Mouse (Mus musculus): Measurements from ENCODE around the gene Herpud1. TPM values are rescaled to one million over a fixed set of nuclear protein-coding genes. Genes with fewer than 3 reads are reported as not detected.

Gene Herpud1
- total and polyA plus RNA-seq, 2 experiments, result 421 to 575 TPM

DNA sequence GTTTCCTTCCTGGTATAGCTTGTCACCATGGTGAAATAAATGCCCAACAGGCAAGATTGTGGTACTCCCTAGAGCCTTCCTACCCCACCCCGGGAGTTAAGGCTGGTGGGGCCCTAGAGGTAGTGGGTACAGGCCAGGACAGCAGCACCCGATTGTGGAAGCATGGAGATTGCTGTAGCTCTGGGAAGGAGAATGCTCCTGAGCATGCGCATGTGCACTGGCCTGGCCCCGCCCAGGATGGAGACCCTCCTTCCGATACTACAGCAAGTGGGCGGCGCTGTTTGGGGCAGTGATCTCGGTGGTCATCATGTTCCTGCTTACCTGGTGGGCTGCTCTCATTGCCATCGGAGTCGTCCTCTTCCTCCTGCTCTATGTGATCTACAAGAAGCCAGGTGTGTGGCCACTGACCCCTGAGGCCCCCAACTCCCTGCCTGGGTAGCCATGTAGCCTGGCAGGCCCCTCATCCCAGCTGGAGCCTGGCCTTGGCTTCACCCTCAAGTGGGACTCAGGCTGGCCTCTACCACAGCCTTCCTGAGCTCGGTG is 42.4 kb upstream of the Herpud1 start:
- Histone ChIP-seq H3K9ac (ENCODE audit: low read depth, low read length) (peak overlapping the region; percentile 40; the same call in 1 of the 2 replicates), H3K36me3 (ENCODE audit: control insufficient read depth, insufficient read depth, low read length) (no peaks in the 10 kb centered on the region), H3K4me3 (ENCODE audit: insufficient read depth, low read depth, low read length) (no peak overlapping the region), H3K27me3 (ENCODE audit: control insufficient read depth, insufficient read depth, low read length) (no peaks in the 10 kb centered on the region), H3K79me2 (ENCODE audit: control insufficient read depth, insufficient read depth, low read length) (no peaks in the 10 kb centered on the region; the same call in 1 of the 2 replicates), H3K4me1 (ENCODE audit: control insufficient read depth, insufficient read depth, low read length) (peaks cover 4% of the 10 kb centered on the region), H3K27ac (replicated peaks; ENCODE audit: insufficient read depth, low read depth, low read length) (no peak overlapping the region)
- 93% methylated on average over 11 of the region's 11 CpGs for WGBS
- no peak for TF ChIP-seq CTCF (IDR thresholded peaks at IDR 0.05; ENCODE audit: low read depth, low read length)
- no peak for TF ChIP-seq POLR2A (IDR thresholded peaks at IDR 0.05; ENCODE audit: extremely low read depth, insufficient read depth, low read length)
- DNase-seq (ENCODE audit: extremely low read depth, low read depth, low spot score), result no peak

- 87% methylated on average over 4 of the region's 4 CpGs for WGBS
- H3K36me3 ChIP-seq (ENCODE audit: control insufficient read depth, insufficient read depth, low read length), result no peaks in the 10 kb centered on the region
- TF ChIP-seq POLR2A (IDR thresholded peaks at IDR 0.05; ENCODE audit: extremely low read depth, insufficient read depth, low read length), result no peak
- no peak for TF ChIP-seq CTCF (IDR thresholded peaks at IDR 0.05; ENCODE audit: low read depth, low read length)
- no peaks in the 10 kb centered on the region for H3K27me3 ChIP-seq (ENCODE audit: control insufficient read depth, insufficient read depth, low read length)
- no peak for DNase-seq (ENCODE audit: extremely low read depth, low read depth, low spot score)
- no peak overlapping the region for H3K4me3 ChIP-seq (ENCODE audit: insufficient read depth, low read depth, low read length)
- H3K4me1 ChIP-seq (ENCODE audit: control insufficient read depth, insufficient read depth, low read length), result peaks cover 4% of the 10 kb centered on the region
- H3K79me2 ChIP-seq (ENCODE audit: control insufficient read depth, insufficient read depth, low read length), result no peaks in the 10 kb centered on the region; the same call in 1 of the 2 replicates
- H3K9ac ChIP-seq (ENCODE audit: low read depth, low read length), result no peak overlapping the region
- H3K27ac ChIP-seq (replicated peaks; ENCODE audit: insufficient read depth, low read depth, low read length), result no peak overlapping the region
These were observed 40.6 kb upstream of the Herpud1 start for GRCm38 (mm10) chr8:94345657-94346056.

DNA sequence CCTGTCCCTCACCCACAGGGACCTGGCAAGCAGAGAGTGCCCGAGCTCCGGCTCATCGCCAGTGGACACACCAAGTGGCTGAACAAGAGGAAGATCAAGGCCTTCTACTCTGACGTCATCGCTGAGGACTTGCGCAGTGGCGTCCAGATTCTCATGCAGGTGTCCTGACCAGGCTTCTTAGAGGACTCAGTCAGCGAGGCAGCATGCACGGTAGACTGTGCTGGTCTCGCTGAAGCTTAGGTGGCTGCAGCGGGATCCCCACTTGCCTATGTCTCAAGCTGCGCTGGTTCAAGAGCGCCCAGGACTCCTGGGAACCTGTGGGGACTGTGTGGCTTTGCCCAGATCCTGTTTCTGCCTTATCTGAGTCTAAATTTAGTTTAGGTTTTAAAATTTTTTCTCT is 40.0 kb upstream of the Herpud1 start:
- no peak for DNase-seq (ENCODE audit: extremely low read depth, low read depth, low spot score)
- TF ChIP-seq POLR2A (IDR thresholded peaks at IDR 0.05; ENCODE audit: extremely low read depth, insufficient read depth, low read length), result no peak
- TF ChIP-seq CTCF (IDR thresholded peaks at IDR 0.05; ENCODE audit: low read depth, low read length), result no peak
- H3K79me2 ChIP-seq (ENCODE audit: control insufficient read depth, insufficient read depth, low read length), result no peaks in the 10 kb centered on the region; the same call in 1 of the 2 replicates
- H3K27ac ChIP-seq (replicated peaks; ENCODE audit: insufficient read depth, low read depth, low read length), result no peak overlapping the region
- peaks cover 4% of the 10 kb centered on the region for H3K4me1 ChIP-seq (ENCODE audit: control insufficient read depth, insufficient read depth, low read length)
- H3K4me3 ChIP-seq (ENCODE audit: insufficient read depth, low read depth, low read length), result no peak overlapping the region
- H3K9ac ChIP-seq (ENCODE audit: low read depth, low read length), result no peak overlapping the region
- no peaks in the 10 kb centered on the region for H3K36me3 ChIP-seq (ENCODE audit: control insufficient read depth, insufficient read depth, low read length)
- WGBS, result 93% methylated on average over 13 of the region's 13 CpGs
- no peaks in the 10 kb centered on the region for H3K27me3 ChIP-seq (ENCODE audit: control insufficient read depth, insufficient read depth, low read length)

DNA sequence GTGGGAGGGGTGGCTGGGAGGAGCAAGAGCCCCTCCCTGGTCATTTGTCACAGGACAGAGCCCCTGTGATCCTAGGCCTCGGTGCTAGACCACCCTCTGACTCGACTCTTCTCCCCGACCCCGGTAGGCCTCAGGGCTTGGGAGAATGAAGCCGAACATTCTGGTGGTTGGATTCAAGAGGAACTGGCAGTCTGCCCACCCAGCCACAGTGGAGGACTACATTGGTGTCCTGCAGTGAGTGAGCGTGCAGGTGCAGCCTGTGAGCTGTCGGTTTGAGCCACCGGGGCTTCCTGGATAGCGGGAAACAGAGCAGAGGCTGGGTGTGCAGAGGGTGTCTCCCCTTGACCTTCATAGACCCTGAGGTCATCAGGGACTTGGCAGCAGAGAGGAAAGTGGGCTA is 37.8 kb upstream of the Herpud1 start:
- no peak overlapping the region for H3K9ac ChIP-seq (ENCODE audit: low read depth, low read length)
- 83% methylated on average over 9 of the region's 9 CpGs for WGBS

DNA sequence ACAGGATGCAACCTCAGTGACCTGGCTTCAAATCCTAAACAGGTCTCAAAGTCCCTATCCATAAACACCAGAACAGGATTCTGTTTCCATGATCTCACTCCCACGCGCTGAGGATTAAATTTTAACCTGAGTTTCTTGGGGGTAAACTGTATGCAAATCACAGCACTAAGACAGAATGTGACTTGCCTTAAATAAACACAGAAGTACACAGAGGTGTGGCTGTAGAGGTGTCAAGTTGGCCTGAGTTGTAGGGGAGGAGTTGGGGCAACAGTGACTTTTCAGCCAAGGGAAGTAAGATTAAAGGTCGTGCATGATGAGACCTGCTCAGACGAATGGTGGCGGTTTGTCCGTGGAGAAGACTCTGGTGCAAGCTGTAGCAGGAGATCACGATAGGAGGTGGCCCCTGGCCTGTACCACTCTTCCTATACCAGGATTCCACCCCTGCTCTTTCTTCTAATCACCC is 32.1 kb upstream of the Herpud1 start:
- peak; percentile 100 for DNase-seq (ENCODE audit: extremely low read depth, low read depth, low spot score)
- H3K36me3 ChIP-seq (ENCODE audit: control insufficient read depth, insufficient read depth, low read length), result no peaks in the 10 kb centered on the region
- H3K27ac ChIP-seq (replicated peaks; ENCODE audit: insufficient read depth, low read depth, low read length), result peak overlapping the region; percentile 99
- H3K4me1 ChIP-seq (ENCODE audit: control insufficient read depth, insufficient read depth, low read length), result peaks cover 18% of the 10 kb centered on the region
- H3K79me2 ChIP-seq (ENCODE audit: control insufficient read depth, insufficient read depth, low read length), result no peaks in the 10 kb centered on the region
- WGBS, result 20% methylated on average over 7 of the region's 7 CpGs
- H3K9ac ChIP-seq (ENCODE audit: low read depth, low read length), result peak overlapping the region; percentile 72
- TF ChIP-seq CTCF (IDR thresholded peaks at IDR 0.05; ENCODE audit: low read depth, low read length) (no peak), POLR2A (IDR thresholded peaks at IDR 0.05; ENCODE audit: extremely low read depth, insufficient read depth, low read length) (no peak)
- no peaks in the 10 kb centered on the region for H3K27me3 ChIP-seq (ENCODE audit: control insufficient read depth, insufficient read depth, low read length)
- H3K4me3 ChIP-seq (ENCODE audit: insufficient read depth, low read depth, low read length), result peak overlapping the region; percentile 6; the same call in 1 of the 2 replicates

More for the DNA sequence above, 37.8 kb upstream of the Herpud1 start:
- Histone ChIP-seq H3K36me3 (ENCODE audit: control insufficient read depth, insufficient read depth, low read length) (no peaks in the 10 kb centered on the region), H3K79me2 (ENCODE audit: control insufficient read depth, insufficient read depth, low read length) (no peaks in the 10 kb centered on the region), H3K4me1 (ENCODE audit: control insufficient read depth, insufficient read depth, low read length) (peaks cover 8% of the 10 kb centered on the region), H3K4me3 (ENCODE audit: insufficient read depth, low read depth, low read length) (no peak overlapping the region), H3K27me3 (ENCODE audit: control insufficient read depth, insufficient read depth, low read length) (no peaks in the 10 kb centered on the region), H3K27ac (replicated peaks; ENCODE audit: insufficient read depth, low read depth, low read length) (no peak overlapping the region)
- TF ChIP-seq CTCF (IDR thresholded peaks at IDR 0.05; ENCODE audit: low read depth, low read length) (no peak), POLR2A (IDR thresholded peaks at IDR 0.05; ENCODE audit: extremely low read depth, insufficient read depth, low read length) (no peak)
- no peak for DNase-seq (ENCODE audit: extremely low read depth, low read depth, low spot score)

- Histone ChIP-seq H3K27me3 (ENCODE audit: control insufficient read depth, insufficient read depth, low read length) (no peaks in the 10 kb centered on the region), H3K36me3 (ENCODE audit: control insufficient read depth, insufficient read depth, low read length) (no peaks in the 10 kb centered on the region), H3K4me1 (ENCODE audit: control insufficient read depth, insufficient read depth, low read length) (peaks cover 18% of the 10 kb centered on the region), H3K79me2 (ENCODE audit: control insufficient read depth, insufficient read depth, low read length) (no peaks in the 10 kb centered on the region), H3K4me3 (ENCODE audit: insufficient read depth, low read depth, low read length) (peak overlapping the region; percentile 6; the same call in 1 of the 2 replicates), H3K27ac (replicated peaks; ENCODE audit: insufficient read depth, low read depth, low read length) (peak overlapping the region; percentile 99), H3K9ac (ENCODE audit: low read depth, low read length) (peak overlapping the region; percentile 72)
- DNase-seq (ENCODE audit: extremely low read depth, low read depth, low spot score), result peak; percentile 99
- WGBS, result 12% methylated on average over 4 of the region's 4 CpGs
- TF ChIP-seq CTCF (IDR thresholded peaks at IDR 0.05; ENCODE audit: low read depth, low read length) (no peak), POLR2A (IDR thresholded peaks at IDR 0.05; ENCODE audit: extremely low read depth, insufficient read depth, low read length) (no peak)
These were observed 31.7 kb upstream of the Herpud1 start for GRCm38 (mm10) chr8:94354571-94354970.

Measured in liver, adult 2 months (tissue).